Mouse (Mus musculus) cortical plate, adult 2 months (tissue): ENCODE data around the gene Sema6c.

Source experiments
- CTCF ChIP-seq: fragments of 200-500 bp; IDR thresholded peaks from 2 replicates; pipeline ENCODE4 v1.5.1; 2011; ENCODE audit warnings: mild to moderate bottlenecking, control low read depth, low read length; ENCODE audit not compliant: insufficient read depth; ENCODE audit errors: extremely low read depth
- POLR2A ChIP-seq: fragments of 200-500 bp; IDR thresholded peaks from 2 replicates; pipeline ENCODE4 v1.6.1; 2011; ENCODE audit warnings: mild to moderate bottlenecking, low read length, control low read depth; ENCODE audit not compliant: insufficient read depth; ENCODE audit errors: extremely low read depth

DNA sequence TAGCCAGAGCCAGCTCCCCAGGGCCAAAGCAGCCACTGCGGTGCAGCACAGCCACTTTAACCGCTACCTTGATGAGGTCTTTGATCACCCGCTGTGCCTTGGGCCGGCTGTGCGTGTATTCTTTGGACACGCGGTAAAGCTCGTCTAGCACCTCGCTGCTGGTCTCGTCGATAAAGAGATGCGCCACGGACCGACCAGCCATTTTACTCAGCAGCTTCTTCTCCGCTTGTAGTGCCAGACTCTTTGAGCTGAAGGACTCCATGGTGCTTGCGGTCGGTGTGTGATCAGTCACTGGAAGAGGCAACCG is 20.0 kb upstream of the Sema6c start:
- TF ChIP-seq CTCF (no peak), POLR2A (no peak)
